18 mouse cellular contexts compared by ENCODE assay signal in genomic region chr13:108204857-108205256, GRCm38 (mm10).
"Had no signal": no experiment of that assay in that cellular context is flagged by ENCODE, and none has a peak within 500 bp of the region (broad histone marks: within the 10 kb centered on the region; RNA-seq: fewer than 3 reads in every experiment).

No protein-coding gene starts in this region.

- DNase-seq: lung, adult 18-20 months; lung, embryonic 14.5 days; lung, postnatal 10 days; lung, postnatal 4 days; midbrain, embryonic 14.5 days; right cerebral cortex, adult 18-20 months; right cerebral cortex, postnatal 25 days; right cerebral cortex, postnatal 4 days; spleen, adult 18-20 months; thymus, adult 18-20 months; thymus, postnatal 14 days; thymus, postnatal 36 days had no signal

- H3K9ac ChIP-seq: lung, embryonic 14.5 days; midbrain, embryonic 12.5 days; neural tube, embryonic 13.5 days; neural tube, embryonic 15.5 days had no signal

- ATAC-seq: midbrain, embryonic 16.5 days had no signal

- H3K9me3 ChIP-seq: midbrain, embryonic 10.5 days; midbrain, embryonic 12.5 days; neural tube, embryonic 13.5 days; neural tube, embryonic 15.5 days had no signal

- H3K27me3 ChIP-seq: midbrain, embryonic 12.5 days; neural tube, embryonic 13.5 days; neural tube, embryonic 15.5 days had no signal

- H3K4me1 ChIP-seq: midbrain, embryonic 10.5 days; midbrain, embryonic 12.5 days; neural tube, embryonic 13.5 days; neural tube, embryonic 15.5 days had no signal

- H3K4me2 ChIP-seq: lung, embryonic 14.5 days; midbrain, embryonic 12.5 days; neural tube, embryonic 13.5 days; neural tube, embryonic 15.5 days had no signal

- H3K4me3 ChIP-seq: midbrain, embryonic 10.5 days; midbrain, embryonic 12.5 days; myocyte; neural tube, embryonic 13.5 days; neural tube, embryonic 15.5 days had no signal

- H3K36me3 ChIP-seq: midbrain, embryonic 10.5 days; midbrain, embryonic 12.5 days; neural tube, embryonic 13.5 days; neural tube, embryonic 15.5 days had no signal

- H3K27ac ChIP-seq: midbrain, embryonic 10.5 days; midbrain, embryonic 12.5 days; neural tube, embryonic 13.5 days; neural tube, embryonic 15.5 days had no signal
